Mouse (Mus musculus): ENCODE measurements around the gene Fam222a. TPM values are rescaled to one million over a fixed set of nuclear protein-coding genes. Genes with fewer than 3 reads are reported as not detected.

Fam222a gene
- total RNA-seq, 2 experiments from 2014 or later, result 0.34 TPM; not detected in 1

DNA sequence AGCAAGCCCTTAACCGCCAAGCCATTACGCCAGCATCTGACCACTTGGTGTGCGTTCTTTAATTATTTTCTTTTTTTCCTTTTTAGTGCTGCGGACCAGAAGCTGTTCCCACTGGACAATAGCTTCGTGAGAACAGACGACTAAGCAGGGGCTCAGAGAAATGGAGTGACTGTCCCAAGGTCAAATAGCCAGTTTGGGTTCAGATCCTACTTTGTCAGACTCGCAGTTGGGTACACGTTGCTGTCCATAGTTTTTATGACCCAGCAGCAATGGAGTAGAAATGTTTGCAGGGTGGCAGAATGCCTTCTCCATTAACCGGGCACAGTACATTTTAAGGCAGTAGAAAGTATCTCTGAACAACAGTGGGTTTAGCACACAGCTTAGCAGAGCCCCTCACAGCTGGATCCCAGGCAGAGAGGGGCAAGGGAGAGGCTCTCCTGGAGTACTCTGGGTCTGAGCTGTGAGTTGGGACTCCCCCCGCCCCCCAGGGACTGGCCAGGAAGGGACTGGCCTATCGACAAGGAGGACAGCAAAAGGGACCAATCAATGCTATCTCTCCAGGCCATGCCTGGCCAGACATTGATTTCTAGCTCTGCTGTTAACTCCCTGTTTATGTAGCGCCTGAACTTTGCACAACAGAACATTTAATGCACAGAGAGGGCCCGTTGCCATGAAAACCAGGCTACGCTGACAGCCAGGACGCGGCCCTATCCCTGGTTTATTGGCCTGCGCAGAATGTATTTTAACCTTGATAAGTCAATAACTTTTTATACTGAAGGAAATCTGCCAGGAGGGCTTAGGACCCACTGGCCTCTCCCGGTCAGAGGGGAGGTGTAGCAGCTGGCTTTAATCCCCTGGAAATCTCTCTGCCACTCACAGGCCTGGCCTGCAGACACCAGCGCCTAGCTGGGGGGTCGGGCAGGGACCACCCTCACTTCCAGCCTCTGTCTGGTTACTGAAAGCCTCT is 9.8 kb upstream of the Fam222a start:
- ATAC-seq (replicated peaks; ENCODE audit: poor library complexity, severe bottlenecking), result no peak

DNA sequence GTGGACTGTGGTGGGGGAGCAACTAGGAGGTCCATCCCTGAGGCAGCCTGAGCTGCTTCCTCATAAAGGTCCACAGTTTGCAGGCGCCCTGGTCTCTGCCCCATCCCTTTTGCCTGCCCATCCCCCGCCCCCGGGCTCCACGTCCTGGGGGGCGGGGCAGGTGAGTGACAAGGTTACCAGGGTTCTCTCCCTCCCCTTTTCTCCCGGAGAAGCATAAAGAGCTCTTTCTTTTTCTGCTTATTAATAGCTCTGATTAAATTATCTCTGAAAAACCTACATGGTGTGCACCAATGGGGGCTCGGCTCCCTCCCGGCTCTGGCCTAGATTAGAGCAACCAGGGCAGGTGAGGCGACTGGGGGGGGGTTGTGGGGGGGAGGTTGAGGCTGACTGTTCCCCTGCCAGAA is 7.3 kb upstream of the Fam222a start:
- no peak for ATAC-seq (replicated peaks; ENCODE audit: poor library complexity, severe bottlenecking)

DNA sequence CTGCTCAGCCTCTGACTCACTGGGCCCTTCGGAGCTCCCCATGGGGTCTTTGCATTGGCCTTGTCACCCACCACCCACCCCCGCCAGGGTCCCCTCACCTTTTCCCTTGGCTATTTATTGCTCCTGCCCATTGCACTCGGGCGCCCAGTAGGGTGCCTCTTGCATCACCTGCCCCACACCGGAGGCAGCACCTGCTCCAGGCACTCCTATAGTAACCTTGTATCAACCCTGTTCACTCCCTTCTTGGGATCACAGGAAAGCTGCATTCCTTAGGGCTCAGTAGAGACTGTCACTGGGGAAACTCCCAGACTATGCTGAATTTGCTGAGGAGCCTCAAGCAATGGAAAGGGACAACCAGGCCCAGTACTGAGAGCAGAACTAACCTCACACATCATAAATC is 6.9 kb upstream of the Fam222a start:
- no peak for ATAC-seq (replicated peaks; ENCODE audit: poor library complexity, severe bottlenecking)

DNA sequence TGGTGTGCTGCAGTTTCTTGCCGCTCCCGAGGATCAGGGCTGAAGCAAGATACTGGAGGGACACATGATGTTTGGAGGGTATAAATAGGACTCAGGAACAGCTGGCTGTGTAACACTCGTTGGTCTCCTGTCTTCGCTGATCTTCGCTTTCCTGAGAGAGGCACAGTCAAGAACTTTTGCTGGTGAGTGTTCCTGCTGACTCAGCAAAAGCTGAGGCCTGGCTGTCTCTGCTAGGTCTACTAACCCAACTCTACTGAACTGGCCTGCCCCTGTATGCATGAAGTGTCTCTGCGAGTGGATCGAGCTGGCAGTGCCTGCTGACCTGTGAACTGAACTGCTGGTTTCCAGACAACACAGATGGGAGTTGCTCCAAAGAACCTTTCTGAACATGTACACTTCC is 3.8 kb upstream of the Fam222a start:
- ATAC-seq (replicated peaks; ENCODE audit: poor library complexity, severe bottlenecking), result no peak

DNA sequence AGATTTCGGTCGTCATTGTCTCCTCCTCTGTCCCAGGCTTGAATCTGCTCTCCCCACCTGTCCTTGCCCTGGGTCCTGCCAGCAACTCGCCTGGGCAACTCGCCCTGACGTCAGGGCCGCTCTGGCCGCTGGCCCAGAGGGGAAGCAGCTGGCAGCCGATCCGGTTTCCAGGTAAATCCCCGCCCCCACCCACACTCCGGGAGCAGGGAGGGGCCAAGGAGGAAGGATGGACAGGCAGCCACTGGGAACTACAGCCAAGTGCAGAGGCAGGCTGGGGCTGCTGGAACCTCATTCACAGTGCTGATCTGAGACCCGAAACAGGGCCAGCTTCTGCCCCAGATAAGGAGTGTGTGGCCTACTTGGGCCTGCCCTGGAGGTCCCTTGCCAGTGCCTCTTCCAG is 2.5 kb upstream of the Fam222a start:
- ATAC-seq (replicated peaks; ENCODE audit: poor library complexity, severe bottlenecking), result no peak

DNA sequence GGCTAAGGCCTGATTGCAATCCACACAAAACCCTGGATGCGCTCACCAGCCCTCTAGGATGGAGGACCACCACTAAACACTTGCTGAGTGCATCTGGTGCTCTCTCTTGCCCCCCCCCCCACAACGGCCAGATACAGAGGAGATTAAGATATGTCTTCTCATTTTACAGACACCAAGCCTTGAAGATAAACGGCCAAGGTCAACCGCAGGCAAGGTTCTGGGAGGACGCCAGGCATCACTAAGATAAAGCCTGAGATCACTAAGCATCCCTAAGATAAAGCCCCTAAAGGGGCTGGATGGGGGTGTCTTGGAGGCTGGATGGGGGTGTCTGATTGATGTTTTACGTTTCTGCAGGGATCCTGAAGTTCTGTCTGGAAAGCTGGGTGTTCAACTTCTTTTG is 2.1 kb upstream of the Fam222a start:
- no peak for ATAC-seq (replicated peaks; ENCODE audit: poor library complexity, severe bottlenecking)

DNA sequence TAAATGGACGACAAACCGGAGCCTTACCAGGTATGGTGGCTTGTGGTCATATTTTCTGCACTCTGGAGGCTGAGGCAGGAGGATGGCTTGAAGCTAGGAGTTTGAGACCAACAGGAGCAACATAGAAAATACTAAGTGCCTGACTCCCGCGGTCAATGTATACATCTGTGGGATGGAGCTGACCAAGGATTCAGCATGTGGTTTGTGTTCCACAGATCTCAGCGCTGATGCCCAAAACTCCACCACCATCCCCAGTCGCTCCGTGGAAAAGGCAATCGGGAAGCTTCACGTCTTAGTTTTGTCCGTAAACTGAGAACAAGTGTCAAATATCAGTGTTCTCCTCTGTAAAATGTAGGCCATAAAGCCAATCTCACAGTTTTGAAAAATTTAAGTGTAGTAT is 1.4 kb upstream of the Fam222a start:
- no peak for ATAC-seq (replicated peaks; ENCODE audit: poor library complexity, severe bottlenecking)

DNA sequence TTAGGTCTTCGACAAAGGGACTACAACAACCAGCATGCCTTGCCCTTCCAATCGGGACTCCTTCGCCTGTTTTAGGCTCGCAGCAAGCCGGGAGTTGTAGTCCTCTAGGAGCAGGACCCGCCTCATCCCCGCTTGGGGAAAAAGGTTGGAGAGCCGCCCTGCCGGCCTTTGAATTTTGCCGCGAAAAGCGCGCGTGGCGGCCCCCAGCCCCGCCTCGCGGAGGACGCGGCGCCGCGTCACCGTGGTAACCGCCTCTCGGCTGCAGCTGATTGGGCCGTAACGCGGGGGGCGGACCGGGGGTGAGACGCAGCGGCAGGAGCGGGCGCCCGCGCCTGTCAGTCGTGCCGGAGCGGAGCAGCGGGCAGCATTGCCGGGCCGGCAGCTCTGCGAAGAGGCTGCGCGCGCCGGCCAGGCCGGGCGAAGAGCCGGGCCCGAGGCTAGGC is 720 bp upstream of the Fam222a start:
- ATAC-seq (replicated peaks; ENCODE audit: poor library complexity, severe bottlenecking), result peak; percentile 92

DNA sequence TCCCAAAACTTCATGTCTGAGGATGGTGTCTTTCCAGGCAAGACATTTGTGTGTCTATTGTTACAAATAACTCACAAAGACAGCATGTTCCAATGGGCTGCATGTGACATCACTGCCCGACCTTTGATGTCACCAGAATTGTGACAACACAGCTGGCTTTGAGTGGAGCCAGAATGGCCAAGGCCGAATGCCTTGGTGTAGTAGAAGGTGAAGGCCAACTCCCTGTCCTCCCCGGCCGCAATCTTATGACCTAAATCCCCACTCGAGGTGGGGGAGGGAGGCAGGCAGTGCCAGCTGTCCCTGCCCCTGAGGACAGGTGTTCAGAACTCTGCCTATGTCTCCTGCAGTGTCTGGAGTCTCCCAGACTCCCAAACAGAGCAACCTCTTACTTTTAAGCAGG is 1.0 kb downstream of the Fam222a start:
- no peak for ATAC-seq (replicated peaks; ENCODE audit: poor library complexity, severe bottlenecking)

DNA sequence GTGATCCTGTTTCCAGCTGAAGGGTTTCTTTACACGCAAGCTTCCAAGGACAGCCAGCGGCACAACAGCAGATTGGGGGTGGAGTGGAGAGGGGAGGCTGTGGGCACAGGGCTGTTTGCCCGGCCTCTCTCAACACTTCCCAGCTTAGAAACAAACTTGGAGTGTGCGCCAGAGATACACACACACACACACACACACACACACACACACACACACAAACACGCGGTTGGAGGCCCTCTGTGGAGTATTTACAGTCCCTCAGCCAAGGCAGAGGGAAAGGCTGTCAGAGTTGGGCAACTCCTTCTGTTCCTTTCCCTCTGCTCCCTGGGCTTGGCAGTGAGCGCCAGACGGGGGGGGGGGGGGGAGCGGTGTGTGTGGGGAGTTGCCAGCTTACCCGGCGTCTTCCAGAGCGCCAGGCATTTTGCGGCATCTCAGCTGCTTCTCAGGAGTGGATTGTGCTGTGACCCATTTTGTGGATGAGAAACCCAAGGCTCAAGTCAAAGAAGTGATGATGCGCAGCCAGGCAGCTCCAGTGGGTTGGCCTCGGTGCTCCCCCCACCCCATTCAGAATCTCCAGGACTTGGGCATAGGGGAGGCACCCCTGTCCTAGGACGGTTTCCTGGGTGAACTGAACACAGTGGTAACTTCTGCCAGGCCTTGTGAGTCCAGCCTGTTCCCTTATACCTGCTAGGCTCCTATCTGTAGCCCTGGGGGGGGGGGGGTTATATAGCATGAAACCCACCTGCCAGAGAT is 2.3 kb downstream of the Fam222a start:
- ATAC-seq (replicated peaks; ENCODE audit: poor library complexity, severe bottlenecking), result no peak

DNA sequence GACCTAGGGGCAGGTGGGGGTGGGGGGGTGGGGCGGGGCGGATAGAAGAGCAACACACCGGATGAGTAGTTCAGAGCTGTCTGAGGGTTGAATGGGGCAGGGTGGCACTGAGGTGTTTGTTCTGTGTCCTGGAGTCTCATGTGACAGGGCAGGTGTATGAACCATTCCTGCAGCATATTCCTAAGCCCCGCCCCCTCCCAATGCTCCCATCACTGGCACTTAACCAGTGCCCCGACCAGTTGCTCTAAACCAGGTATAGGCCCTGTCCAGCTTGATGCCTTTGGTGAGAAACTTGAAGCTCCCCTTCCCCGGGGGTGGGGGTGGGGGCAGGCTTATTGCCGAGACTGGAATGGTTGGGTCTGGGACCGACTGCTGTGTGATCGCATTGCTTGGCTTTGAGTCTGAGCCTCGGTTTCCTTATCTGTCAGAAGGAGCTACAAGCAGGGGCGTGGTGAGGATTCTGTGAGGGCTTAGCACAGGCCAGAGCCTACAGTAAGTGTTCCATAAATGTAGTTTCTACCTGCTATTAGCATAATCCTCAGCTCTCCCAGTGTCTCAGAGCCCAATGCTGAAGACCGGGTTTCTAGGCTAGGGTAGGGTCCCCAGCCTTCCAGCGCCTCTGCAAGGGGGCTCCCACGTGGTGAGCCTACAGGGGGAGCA is 3.1 kb downstream of the Fam222a start:
- no peak for ATAC-seq (replicated peaks; ENCODE audit: poor library complexity, severe bottlenecking)

DNA sequence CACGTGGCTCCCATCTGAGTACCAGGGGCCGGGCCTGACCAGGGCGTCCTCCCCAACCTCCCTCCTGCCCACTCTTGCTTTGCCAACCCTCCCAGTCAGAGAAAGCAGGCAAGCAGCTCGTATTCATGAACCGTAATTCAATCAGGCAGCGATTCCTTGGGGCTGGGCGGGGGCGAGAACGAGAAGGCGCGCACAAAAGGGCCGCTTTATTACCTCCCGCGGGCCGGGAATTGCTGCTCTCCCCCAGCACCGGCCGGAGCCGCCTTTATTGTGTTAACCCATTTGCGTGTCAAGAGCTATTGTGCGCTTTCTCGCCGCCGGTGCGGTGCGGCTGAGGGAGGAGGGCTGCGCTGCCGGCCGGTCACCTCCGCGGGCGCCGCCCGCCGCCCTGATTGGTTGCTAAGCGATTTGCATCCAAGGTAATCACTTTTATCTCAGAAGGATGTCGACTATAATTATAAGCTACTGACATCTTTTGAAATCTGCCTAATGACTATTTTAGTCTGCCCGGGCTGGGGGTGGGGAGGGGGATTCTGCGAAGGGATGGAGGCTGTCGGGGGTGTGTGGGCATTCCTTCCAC is 3.7 kb downstream of the Fam222a start:
- no peak for ATAC-seq (replicated peaks; ENCODE audit: poor library complexity, severe bottlenecking)

DNA sequence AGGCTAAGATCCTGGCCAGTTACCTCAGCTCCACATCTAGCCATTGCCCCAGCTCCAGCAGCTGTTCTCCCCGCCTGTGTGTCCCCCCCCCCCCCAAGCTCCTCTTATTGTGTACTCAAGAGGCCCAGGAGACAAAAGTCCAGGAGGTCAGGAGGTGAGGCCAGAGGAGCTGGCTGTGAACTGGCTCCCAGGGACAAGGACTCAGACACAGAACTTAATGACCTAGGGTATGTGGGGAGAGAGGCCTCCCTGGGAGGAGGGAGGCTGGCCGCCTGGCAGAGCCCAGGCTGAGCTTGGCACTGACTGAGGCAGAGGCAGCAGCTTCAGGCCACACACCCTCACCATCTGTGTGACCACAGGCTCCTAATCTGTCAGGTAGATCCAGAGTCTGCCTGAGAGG is 5.2 kb downstream of the Fam222a start:
- ATAC-seq (replicated peaks; ENCODE audit: poor library complexity, severe bottlenecking), result no peak

DNA sequence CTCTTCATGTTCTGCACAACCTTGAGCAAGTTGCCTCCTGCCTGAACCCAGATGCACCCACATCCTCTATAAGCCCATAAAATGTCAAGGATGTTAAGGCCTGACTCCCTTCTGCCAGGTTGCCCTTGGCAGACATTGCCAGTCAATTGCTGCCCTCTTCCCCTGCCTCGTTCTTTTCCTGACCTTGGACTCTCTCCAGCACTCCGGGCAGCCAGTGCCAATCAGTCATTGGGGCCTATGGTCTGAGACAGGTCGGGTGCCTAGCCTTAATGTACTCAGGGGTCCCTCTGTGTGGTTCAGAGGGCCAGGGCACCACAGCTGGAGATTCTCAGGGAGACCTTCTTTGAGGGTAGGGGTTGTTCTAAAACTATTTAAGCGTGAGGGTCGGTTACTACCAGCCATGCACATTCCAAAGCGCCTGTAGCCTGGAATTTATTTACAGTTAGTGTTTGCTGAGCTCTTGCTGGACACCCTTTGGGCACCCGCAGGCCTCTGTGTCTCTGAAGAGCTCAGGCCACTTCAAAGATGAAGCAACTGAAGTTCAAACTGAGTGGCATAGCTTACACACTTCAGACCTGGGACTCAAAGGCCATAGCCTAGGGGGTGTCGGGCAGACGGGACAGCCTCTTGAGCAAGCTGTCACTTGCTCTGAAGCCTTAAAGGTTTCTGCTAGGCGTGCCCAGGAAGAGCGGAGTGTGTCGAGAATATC is 6.3 kb downstream of the Fam222a start:
- ATAC-seq (replicated peaks; ENCODE audit: poor library complexity, severe bottlenecking), result no peak

DNA sequence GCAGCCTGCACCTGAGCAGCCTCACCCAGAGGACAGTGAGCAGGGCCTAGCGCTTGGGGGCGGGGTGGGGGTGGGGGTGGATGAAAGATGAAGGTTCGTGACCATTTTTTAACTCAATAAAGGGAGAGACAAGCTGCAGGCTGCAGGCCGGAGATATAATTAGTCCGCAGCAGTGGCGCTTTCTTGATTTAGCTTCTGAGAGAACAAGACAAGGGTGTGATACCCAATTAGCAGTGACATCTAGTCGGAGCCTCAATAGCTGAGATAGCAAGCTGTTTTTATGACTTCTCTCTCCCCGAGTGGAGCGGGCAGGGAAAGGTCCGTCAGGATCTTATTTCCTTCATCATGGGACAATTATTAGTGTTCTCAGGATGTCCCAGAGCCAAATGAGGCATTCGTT is 7.2 kb downstream of the Fam222a start:
- ATAC-seq (replicated peaks; ENCODE audit: poor library complexity, severe bottlenecking), result no peak

DNA sequence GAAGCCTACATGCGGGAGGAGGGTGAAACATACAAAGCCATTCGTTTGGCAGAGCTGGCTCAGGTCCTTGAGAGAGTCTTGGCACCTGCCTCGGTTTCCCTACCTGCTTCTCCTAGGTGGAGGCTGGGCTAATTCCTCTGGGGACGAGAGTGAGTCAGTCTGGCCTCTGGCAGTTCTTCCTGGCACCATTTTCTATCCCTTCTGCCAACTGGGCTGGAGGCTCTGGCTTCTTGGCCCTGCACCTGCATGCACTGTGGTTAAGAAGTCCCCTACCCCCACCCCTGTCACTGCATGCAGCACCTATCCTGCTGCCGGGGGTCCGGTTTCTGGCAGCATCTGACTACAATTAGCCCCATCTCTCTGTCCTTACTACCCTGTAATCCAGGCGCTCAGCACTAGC is 7.7 kb downstream of the Fam222a start:
- ATAC-seq (replicated peaks; ENCODE audit: poor library complexity, severe bottlenecking), result no peak

DNA sequence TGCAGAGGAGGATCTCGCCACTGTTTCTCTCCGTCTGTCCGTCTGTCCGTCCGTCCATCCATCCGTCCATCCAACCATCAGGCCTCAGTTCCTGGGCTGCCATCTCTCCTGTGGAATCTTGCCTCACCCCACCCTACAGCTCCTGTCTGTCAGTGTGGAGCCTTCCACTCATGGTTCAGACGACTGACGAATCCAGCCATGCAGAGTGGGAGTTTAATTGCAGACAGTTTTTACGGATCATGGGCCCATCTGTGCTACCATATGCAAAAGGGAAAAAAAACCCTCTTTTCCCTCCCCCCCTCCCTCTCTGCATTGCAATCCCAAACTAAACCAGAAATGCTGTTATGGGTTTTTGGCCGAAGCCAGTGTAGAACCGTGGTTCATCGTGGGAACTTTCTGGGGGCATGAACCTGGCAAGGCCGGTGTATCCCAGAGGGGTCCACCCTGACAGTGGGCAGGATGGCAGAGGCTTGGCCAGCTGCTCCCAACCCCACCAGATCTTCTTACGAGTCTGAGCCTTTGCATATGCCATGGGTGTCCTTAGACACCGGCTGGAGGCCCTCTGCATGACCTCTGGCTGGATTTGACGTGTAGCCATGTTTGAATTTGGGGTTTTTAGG is 8.3 kb downstream of the Fam222a start:
- no peak for ATAC-seq (replicated peaks; ENCODE audit: poor library complexity, severe bottlenecking)

DNA sequence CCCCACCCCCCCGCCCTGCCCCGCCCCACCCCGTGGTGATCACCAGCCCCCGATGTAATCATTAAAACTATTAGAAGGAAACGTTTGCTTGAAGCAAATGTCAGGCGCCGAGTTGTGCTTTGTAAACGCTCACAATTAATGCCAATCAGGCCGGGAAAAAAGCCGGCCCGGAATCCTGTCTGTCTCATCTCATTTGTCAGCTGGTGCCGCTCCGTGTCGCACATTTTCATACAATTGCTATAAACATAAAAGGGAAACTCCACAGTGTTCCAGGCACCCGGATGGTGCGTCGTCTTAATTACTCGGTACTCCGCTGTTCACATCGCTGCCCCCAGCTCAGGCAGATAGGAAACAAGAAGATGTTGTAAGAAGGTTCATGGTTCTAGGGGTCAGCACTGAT is 10.5 kb downstream of the Fam222a start:
- no peak for ATAC-seq (replicated peaks; ENCODE audit: poor library complexity, severe bottlenecking)

DNA sequence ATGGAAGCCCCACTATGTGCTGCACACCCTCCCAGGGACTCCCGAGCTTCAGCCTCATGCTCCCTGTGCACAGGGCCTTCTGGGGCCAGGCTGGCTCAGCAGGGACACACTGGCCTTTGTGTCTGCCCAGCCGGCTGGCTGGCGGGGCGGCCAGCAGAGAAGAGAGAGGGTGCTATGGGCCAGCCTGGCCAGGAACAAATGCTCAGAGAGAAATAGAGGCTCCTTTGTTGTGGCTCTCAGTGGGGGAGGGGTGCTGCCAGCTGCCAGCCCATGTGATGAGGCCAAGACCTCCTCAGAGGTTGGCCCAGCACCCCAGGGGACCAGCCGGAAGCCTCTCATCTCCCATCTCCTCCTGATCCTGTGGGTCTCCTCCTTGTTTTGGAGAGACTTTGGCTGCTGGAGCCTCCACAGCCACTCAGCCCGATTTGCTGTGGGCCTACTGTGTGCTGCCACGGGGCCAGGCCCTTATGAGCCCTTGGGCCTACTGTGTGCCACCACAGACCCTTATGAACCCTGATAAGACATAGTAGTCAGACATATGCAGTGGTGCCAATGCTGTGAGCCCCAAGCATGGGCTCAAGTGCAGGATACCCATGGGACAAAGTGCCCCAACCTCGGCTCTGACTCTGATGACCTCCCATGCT is 12.0 kb downstream of the Fam222a start:
- no peak for ATAC-seq (replicated peaks; ENCODE audit: poor library complexity, severe bottlenecking)

All from granulocyte monocyte progenitor cell, adult 5-6 weeks (primary cell).